Mouse (Mus musculus) bone marrow, adult 2 months (tissue): Measurements from ENCODE around the gene Eif2d.

Source experiments
- CTCF ChIP-seq: fragments of 200-500 bp; IDR thresholded peaks from 2 replicates; pipeline ENCODE4 v1.5.1; 2011; ENCODE audit warnings: low read length, control low read depth; ENCODE audit not compliant: control insufficient read depth, insufficient read depth
- POLR2A ChIP-seq: fragments of 200-500 bp; IDR thresholded peaks from 2 replicates; pipeline ENCODE4 v1.6.1; 2011; ENCODE audit warnings: low read depth, mild to moderate bottlenecking, control low read depth, low read length, borderline replicate concordance; ENCODE audit not compliant: control insufficient read depth

- TF ChIP-seq CTCF, result no peak
- no peak for TF ChIP-seq POLR2A
Observed at GRCm38 (mm10) chr1:131123522-131124265, 29.3 kb upstream of the Eif2d start.
